Mouse (Mus musculus): ENCODE measurements around the gene Hist1h3h.
A peak's percentile ranks its signal among the peaks of the same experiment; 100 is the strongest.

GRCm38 (mm10) chr13:21710031-21710711, 7.3 kb upstream of the Hist1h3h start:
- TF ChIP-seq CTCF (IDR thresholded peaks at IDR 0.05; ENCODE audit: borderline replicate concordance, insufficient read depth, low read depth, low read length) (peak; percentile 76), POLR2A (IDR thresholded peaks at IDR 0.05; ENCODE audit: borderline replicate concordance, insufficient read depth, low read length) (no peak)
